Mouse (Mus musculus): ENCODE measurements at regions not wholly inside any gene's neighbourhood (a gene's known extent, or its start where the extent isn't known, plus 50 kb on each side); places are given as distances from the start of the nearest gene placed in this dataset.

GRCm38 (mm10) chr14:59075845-59076745, 66.6 kb downstream of the 1700129C05Rik start:
- 35% methylated on average over 29 of the region's 29 CpGs for WGBS
- Histone ChIP-seq H3K4me1 (ENCODE audit: insufficient read depth) (no peaks in the 10 kb centered on the region), H3K4me2 (ENCODE audit: low read depth) (peak overlapping the region; percentile 37), H3K4me3 (ENCODE audit: low read depth, low read length) (0 out of 2 replicates have a peak overlapping the region, but pooled peaks have one; percentile 9), H3K27ac (ENCODE audit: low read depth, low read length) (no peak overlapping the region), H3K9ac (no peak overlapping the region), H3K36me3 (ENCODE audit: insufficient read depth) (no peaks in the 10 kb centered on the region), H3K9me3 (ENCODE audit: low read length) (no peaks in the 10 kb centered on the region), H3K27me3 (ENCODE audit: insufficient read depth, low read length) (no peaks in the 10 kb centered on the region)
- TF ChIP-seq CTCF (IDR thresholded peaks at IDR 0.05; ENCODE audit: low read depth) = no peak
- ATAC-seq = peak; percentile 50; the same call in 1 of the 2 replicates
- peak; percentile 38 for DNase-seq

- TF ChIP-seq CTCF (IDR thresholded peaks at IDR 0.05; ENCODE audit: low read depth) = no peak
- DNase-seq (no peak), ATAC-seq (no peak)
- 49% methylated on average over 7 of the region's 7 CpGs for WGBS
- no peak overlapping the region for H3K4me2 ChIP-seq (ENCODE audit: low read depth)
- H3K4me3 ChIP-seq (ENCODE audit: low read depth, low read length) = no peak overlapping the region
- no peaks in the 10 kb centered on the region for H3K9me3 ChIP-seq (ENCODE audit: low read length)
- H3K36me3 ChIP-seq (ENCODE audit: insufficient read depth) = no peaks in the 10 kb centered on the region
- H3K27me3 ChIP-seq (ENCODE audit: insufficient read depth, low read length) = no peaks in the 10 kb centered on the region
- no peak overlapping the region for H3K27ac ChIP-seq (ENCODE audit: low read depth, low read length)
- no peak overlapping the region for H3K9ac ChIP-seq
- no peaks in the 10 kb centered on the region for H3K4me1 ChIP-seq (ENCODE audit: insufficient read depth)
These were observed 70.2 kb downstream of the 1700129C05Rik start for GRCm38 (mm10) chr14:59072323-59073039.

- 27% methylated on average over 2 of the region's 2 CpGs for WGBS
- ATAC-seq (no peak), DNase-seq (no peak)
- no peaks in the 10 kb centered on the region for H3K27me3 ChIP-seq (ENCODE audit: insufficient read depth, low read length)
- no peak for TF ChIP-seq CTCF (IDR thresholded peaks at IDR 0.05; ENCODE audit: low read depth)
- no peak overlapping the region for H3K27ac ChIP-seq (ENCODE audit: low read depth, low read length)
- H3K4me3 ChIP-seq (ENCODE audit: low read depth, low read length) = no peak overlapping the region
- H3K36me3 ChIP-seq (ENCODE audit: insufficient read depth) = no peaks in the 10 kb centered on the region
- H3K9ac ChIP-seq = no peak overlapping the region
- no peaks in the 10 kb centered on the region for H3K4me1 ChIP-seq (ENCODE audit: insufficient read depth)
- H3K4me2 ChIP-seq (ENCODE audit: low read depth) = no peak overlapping the region
- H3K9me3 ChIP-seq (ENCODE audit: low read length) = no peaks in the 10 kb centered on the region
These were observed 72.6 kb downstream of the 1700129C05Rik start for GRCm38 (mm10) chr14:59070056-59070455.

GRCm38 (mm10) chr14:59066456-59067220, 76.1 kb downstream of the 1700129C05Rik start:
- peak; percentile 48; the same call in 1 of the 2 replicates for ATAC-seq
- Histone ChIP-seq H3K4me1 (ENCODE audit: insufficient read depth) (no peaks in the 10 kb centered on the region), H3K4me2 (ENCODE audit: low read depth) (no peak overlapping the region), H3K36me3 (ENCODE audit: insufficient read depth) (no peaks in the 10 kb centered on the region), H3K27me3 (ENCODE audit: insufficient read depth, low read length) (no peaks in the 10 kb centered on the region), H3K4me3 (ENCODE audit: low read depth, low read length) (no peak overlapping the region), H3K27ac (ENCODE audit: low read depth, low read length) (no peak overlapping the region), H3K9ac (no peak overlapping the region), H3K9me3 (ENCODE audit: low read length) (no peaks in the 10 kb centered on the region)
- peak; percentile 14 for DNase-seq
- 67% methylated on average over 8 of the region's 8 CpGs for WGBS
- no peak for TF ChIP-seq CTCF (IDR thresholded peaks at IDR 0.05; ENCODE audit: low read depth)

- H3K9me3 ChIP-seq (ENCODE audit: low read length) = no peaks in the 10 kb centered on the region
- no peaks in the 10 kb centered on the region for H3K36me3 ChIP-seq (ENCODE audit: insufficient read depth)
- DNase-seq (no peak), ATAC-seq (no peak)
- no peak overlapping the region for H3K27ac ChIP-seq (ENCODE audit: low read depth, low read length)
- TF ChIP-seq CTCF (IDR thresholded peaks at IDR 0.05; ENCODE audit: low read depth) = no peak
- no peak overlapping the region for H3K9ac ChIP-seq
- H3K4me2 ChIP-seq (ENCODE audit: low read depth) = no peak overlapping the region
- no peaks in the 10 kb centered on the region for H3K27me3 ChIP-seq (ENCODE audit: insufficient read depth, low read length)
- H3K4me1 ChIP-seq (ENCODE audit: insufficient read depth) = no peaks in the 10 kb centered on the region
- no peak overlapping the region for H3K4me3 ChIP-seq (ENCODE audit: low read depth, low read length)
- WGBS = 69% methylated on average over 3 of the region's 3 CpGs
These were observed 79.5 kb downstream of the 1700129C05Rik start for GRCm38 (mm10) chr14:59063221-59063620.

- ATAC-seq = no peak
- H3K4me1 ChIP-seq (ENCODE audit: insufficient read depth) = no peaks in the 10 kb centered on the region
- no peak overlapping the region for H3K27ac ChIP-seq (ENCODE audit: low read depth, low read length)
- H3K9ac ChIP-seq = no peak overlapping the region
- H3K9me3 ChIP-seq (ENCODE audit: low read length) = no peaks in the 10 kb centered on the region
- no peaks in the 10 kb centered on the region for H3K27me3 ChIP-seq (ENCODE audit: insufficient read depth, low read length)
- WGBS = 95% methylated on average over 3 of the region's 3 CpGs
- no peak for TF ChIP-seq CTCF (IDR thresholded peaks at IDR 0.05; ENCODE audit: low read depth)
- H3K4me2 ChIP-seq (ENCODE audit: low read depth) = no peak overlapping the region
- no peak for DNase-seq
- H3K36me3 ChIP-seq (ENCODE audit: insufficient read depth) = no peaks in the 10 kb centered on the region
- no peak overlapping the region for H3K4me3 ChIP-seq (ENCODE audit: low read depth, low read length)
These were observed 85.9 kb downstream of the 1700129C05Rik start for GRCm38 (mm10) chr14:59056832-59057231.

Data from forebrain, postnatal 0 days (tissue).